Mouse (Mus musculus): Measurements from ENCODE around the gene Sytl3.

DNA sequence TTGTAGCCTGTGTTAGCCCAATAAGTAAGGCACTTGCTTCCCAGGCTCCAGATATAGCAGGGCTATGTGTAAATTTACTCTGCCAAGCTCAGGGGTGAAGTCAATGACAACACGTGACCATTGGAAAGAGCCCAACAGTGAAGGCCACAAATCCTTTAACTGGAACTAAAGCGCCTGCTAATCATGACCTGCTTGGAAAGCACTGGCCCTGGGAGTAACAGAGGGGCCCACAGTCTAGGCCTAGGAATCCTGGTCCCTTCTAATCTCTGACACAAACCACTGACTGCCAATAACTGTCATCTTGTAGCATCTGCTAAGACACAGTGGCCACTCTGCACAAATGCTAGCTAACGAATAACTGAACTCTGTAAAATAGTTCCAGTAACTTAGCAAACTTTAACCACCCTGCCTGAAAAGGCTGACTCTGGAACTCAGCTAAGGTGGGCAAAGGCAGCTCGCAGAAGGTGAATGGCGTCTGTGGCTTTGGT, 109.5 kb downstream of the Sytl3 start:
- TF ChIP-seq CTCF (IDR thresholded peaks at IDR 0.05; ENCODE audit: control insufficient read depth, insufficient read depth, insufficient replicate concordance, low read depth, low read length) = no peak
- no peak for TF ChIP-seq POLR2A (IDR thresholded peaks at IDR 0.05; ENCODE audit: control insufficient read depth, low read depth, low read length)
